In the genomic region with DNA sequence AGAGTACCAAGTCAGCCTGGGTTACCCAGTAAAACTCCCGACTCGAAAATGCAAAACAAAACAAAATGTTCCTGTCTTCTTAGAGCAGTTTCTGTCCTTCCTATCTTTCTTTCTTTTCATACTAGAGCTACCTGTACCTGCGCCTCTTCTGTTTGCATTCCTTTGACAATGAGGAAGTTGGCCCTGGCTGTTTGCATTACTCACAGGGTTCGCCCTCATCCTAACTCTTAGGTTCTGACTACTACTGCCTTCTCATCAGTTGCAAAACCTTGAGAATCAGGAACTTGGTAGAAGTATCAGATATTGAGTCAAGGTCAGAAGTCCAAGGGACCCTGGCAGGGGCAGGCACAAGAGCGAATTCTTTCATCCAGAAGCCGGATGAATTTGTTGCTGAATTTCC, we compare ENCODE assay signal across 15 mouse cellular contexts. TPM values are rescaled to one million over a fixed set of nuclear protein-coding genes. Genes with fewer than 3 reads are reported as not detected.
DNase-seq lines count a peak whose midpoint lies in the region; ATAC-seq and TF ChIP-seq lines count a peak whose summit lies in the region.
"Had no signal": no experiment of that assay in that cellular context is flagged by ENCODE, and none has a peak within 500 bp of the region (broad histone marks: within the 10 kb centered on the region; RNA-seq: fewer than 3 reads in every experiment).

No protein-coding gene starts in this region.

- H3K79me2 ChIP-seq in myocyte (ENCODE audit: control insufficient read depth, insufficient read depth), result peaks cover 3% of the 10 kb centered on the region

- no peak for DNase-seq in embryonic facial prominence, embryonic 10.5 days (ENCODE audit: low spot score)
- DNase-seq in lung, adult 2 months, result no peak
- no peak for DNase-seq in intestine, embryonic 14.5 days (ENCODE audit: low spot score)
- DNase-seq in forebrain, embryonic 11.5 days (ENCODE audit: low spot score), result no peak
- DNase-seq: cerebellum, adult 18-20 months; heart, postnatal 4 days; right cerebral cortex, postnatal 25 days; thymus, postnatal 36 days had no signal

- no peak overlapping the region for H3ac ChIP-seq in myocyte (ENCODE audit: control insufficient read depth, insufficient read length)

- H3K4me2 ChIP-seq in embryonic facial prominence, embryonic 12.5 days (replicated peaks), result peak overlapping the region; percentile 89
- peak overlapping the region; percentile 82 for H3K4me2 ChIP-seq in lung, embryonic 15.5 days
- H3K4me2 ChIP-seq in intestine, embryonic 14.5 days (ENCODE audit: low read length), result peak overlapping the region; percentile 92
- H3K4me2 ChIP-seq in myocyte (ENCODE audit: low read depth), result peak overlapping the region; percentile 88
- H3K4me2 ChIP-seq in forebrain, embryonic 15.5 days (replicated peaks), result no peak overlapping the region
- no peak overlapping the region for H3K4me2 ChIP-seq in forebrain, embryonic 11.5 days (ENCODE audit: low read depth, low read length, severe bottlenecking)

- peaks cover 5% of the 10 kb centered on the region; the same call in 1 of the 2 replicates for H3K4me1 ChIP-seq in embryonic facial prominence, embryonic 12.5 days
- peaks cover 16% of the 10 kb centered on the region; the same call in 1 of the 2 replicates for H3K4me1 ChIP-seq in embryonic facial prominence, embryonic 10.5 days
- H3K4me1 ChIP-seq in lung, embryonic 15.5 days, result peaks cover 15% of the 10 kb centered on the region; the same call in 1 of the 2 replicates
- H3K4me1 ChIP-seq in lung, adult 2 months (ENCODE audit: control insufficient read depth, insufficient read depth, low read length), result no peaks in the 10 kb centered on the region; the same call in 1 of the 2 replicates
- no peaks in the 10 kb centered on the region for H3K4me1 ChIP-seq in intestine, embryonic 14.5 days (replicated peaks; ENCODE audit: control insufficient read depth, insufficient read depth, low read length)
- H3K4me1 ChIP-seq in forebrain, embryonic 15.5 days, result peaks cover 6% of the 10 kb centered on the region; the same call in 1 of the 2 replicates
- H3K4me1 ChIP-seq in forebrain, embryonic 11.5 days (replicated peaks; ENCODE audit: control insufficient read depth, insufficient read depth, low read length), result no peaks in the 10 kb centered on the region

- no peaks in the 10 kb centered on the region for H3K36me3 ChIP-seq in embryonic facial prominence, embryonic 12.5 days
- H3K36me3 ChIP-seq in embryonic facial prominence, embryonic 10.5 days (replicated peaks), result no peaks in the 10 kb centered on the region
- no peaks in the 10 kb centered on the region for H3K36me3 ChIP-seq in lung, embryonic 15.5 days
- no peaks in the 10 kb centered on the region for H3K36me3 ChIP-seq in intestine, embryonic 14.5 days (ENCODE audit: control insufficient read depth, insufficient read depth, low read length)
- no peaks in the 10 kb centered on the region for H3K36me3 ChIP-seq in myocyte (ENCODE audit: control insufficient read depth, insufficient read depth)
- H3K36me3 ChIP-seq in forebrain, embryonic 15.5 days, result no peaks in the 10 kb centered on the region
- H3K36me3 ChIP-seq in forebrain, embryonic 11.5 days (ENCODE audit: control insufficient read depth, insufficient read depth, low read length), result no peaks in the 10 kb centered on the region
- H3K36me3 ChIP-seq: heart, embryonic 10.5 days had no signal

- H3K4me3 ChIP-seq in embryonic facial prominence, embryonic 12.5 days, result no peak overlapping the region
- no peak overlapping the region for H3K4me3 ChIP-seq in embryonic facial prominence, embryonic 10.5 days
- H3K4me3 ChIP-seq in lung, embryonic 15.5 days, result peak overlapping the region; percentile 56
- H3K4me3 ChIP-seq in lung, adult 2 months (replicated peaks; ENCODE audit: extremely low read depth, low read depth, low read length), result no peak overlapping the region
- H3K4me3 ChIP-seq in intestine, embryonic 14.5 days (ENCODE audit: low read depth, low read length), result peak overlapping the region; percentile 67
- H3K4me3 ChIP-seq in myocyte, result peak overlapping the region; percentile 42
- H3K4me3 ChIP-seq in forebrain, embryonic 15.5 days, result no peak overlapping the region
- H3K4me3 ChIP-seq in forebrain, embryonic 11.5 days (ENCODE audit: low read depth, low read length), result no peak overlapping the region
- H3K4me3 ChIP-seq: heart, embryonic 10.5 days; megakaryocyte, embryonic 14.5 days had no signal

- no peak for TF ChIP-seq POLR2A in lung, adult 2 months (IDR thresholded peaks at IDR 0.05; ENCODE audit: borderline replicate concordance, extremely low read depth, low read depth, low read length)
- TF ChIP-seq POLR2A in myocyte (IDR thresholded peaks at IDR 0.05; ENCODE audit: insufficient read length, low read depth), result no peak

- ATAC-seq in embryonic facial prominence, embryonic 12.5 days (ENCODE audit: insufficient number of reproducible peaks, insufficient read depth, low FRiP score, low TSS enrichment), result no peak
- no peak for ATAC-seq in lung, embryonic 15.5 days (ENCODE audit: borderline replicate concordance, extremely low read depth, low FRiP score, low TSS enrichment)
- ATAC-seq in intestine, embryonic 14.5 days (replicated peaks; ENCODE audit: low FRiP score, low TSS enrichment, low read depth), result no peak
- ATAC-seq in forebrain, embryonic 15.5 days (replicated peaks), result no peak
- ATAC-seq in forebrain, embryonic 11.5 days (replicated peaks; ENCODE audit: low FRiP score), result no peak
- ATAC-seq: Patski had no signal

- TF ChIP-seq CTCF in lung, adult 2 months (IDR thresholded peaks at IDR 0.05; ENCODE audit: insufficient read depth, low read length), result no peak

- H3K27me3 ChIP-seq in embryonic facial prominence, embryonic 12.5 days, result peaks cover 8% of the 10 kb centered on the region; the same call in 1 of the 2 replicates
- peaks cover 43% of the 10 kb centered on the region for H3K27me3 ChIP-seq in embryonic facial prominence, embryonic 10.5 days (replicated peaks; ENCODE audit: low read depth, poor library complexity, severe bottlenecking)
- H3K27me3 ChIP-seq in lung, embryonic 15.5 days, result no peaks in the 10 kb centered on the region
- H3K27me3 ChIP-seq in intestine, embryonic 14.5 days (replicated peaks; ENCODE audit: control insufficient read depth, insufficient read depth, low read length), result no peaks in the 10 kb centered on the region
- H3K27me3 ChIP-seq in myocyte (ENCODE audit: control insufficient read depth, insufficient read depth, insufficient read length), result no peaks in the 10 kb centered on the region
- H3K27me3 ChIP-seq in forebrain, embryonic 15.5 days, result no peaks in the 10 kb centered on the region; the same call in 1 of the 2 replicates
- peaks cover 7% of the 10 kb centered on the region; the same call in 1 of the 2 replicates for H3K27me3 ChIP-seq in forebrain, embryonic 11.5 days (ENCODE audit: control insufficient read depth, insufficient read depth, low read length)
- H3K27me3 ChIP-seq: Patski had no signal

- H3K27ac ChIP-seq in embryonic facial prominence, embryonic 12.5 days, result no peak overlapping the region
- no peak overlapping the region for H3K27ac ChIP-seq in embryonic facial prominence, embryonic 10.5 days (replicated peaks)
- H3K27ac ChIP-seq in lung, embryonic 15.5 days, result no peak overlapping the region; the same call in 1 of the 2 replicates
- peak overlapping the region; percentile 60; the same call in 1 of the 2 replicates for H3K27ac ChIP-seq in intestine, embryonic 14.5 days (ENCODE audit: low read depth)
- H3K27ac ChIP-seq in forebrain, embryonic 15.5 days (replicated peaks), result no peak overlapping the region
- no peak overlapping the region for H3K27ac ChIP-seq in forebrain, embryonic 11.5 days (ENCODE audit: low read depth, low read length)
- H3K27ac ChIP-seq: heart, embryonic 10.5 days had no signal

- H3K9ac ChIP-seq in embryonic facial prominence, embryonic 12.5 days, result no peak overlapping the region
- H3K9ac ChIP-seq in lung, embryonic 15.5 days, result no peak overlapping the region
- H3K9ac ChIP-seq in intestine, embryonic 14.5 days (ENCODE audit: low read length), result no peak overlapping the region
- no peak overlapping the region for H3K9ac ChIP-seq in forebrain, embryonic 15.5 days (replicated peaks)
- no peak overlapping the region for H3K9ac ChIP-seq in forebrain, embryonic 11.5 days (ENCODE audit: low read length)

- no peaks in the 10 kb centered on the region for H3K9me3 ChIP-seq in embryonic facial prominence, embryonic 12.5 days
- no peaks in the 10 kb centered on the region for H3K9me3 ChIP-seq in embryonic facial prominence, embryonic 10.5 days
- H3K9me3 ChIP-seq in lung, embryonic 15.5 days, result no peaks in the 10 kb centered on the region
- H3K9me3 ChIP-seq in intestine, embryonic 14.5 days (ENCODE audit: control insufficient read depth, low read length), result no peaks in the 10 kb centered on the region
- H3K9me3 ChIP-seq in forebrain, embryonic 15.5 days, result no peaks in the 10 kb centered on the region
- no peaks in the 10 kb centered on the region for H3K9me3 ChIP-seq in forebrain, embryonic 11.5 days (ENCODE audit: control insufficient read depth, low read length)
- H3K9me3 ChIP-seq: heart, embryonic 10.5 days; megakaryocyte, embryonic 14.5 days had no signal

- 83% methylated on average over 6 of the region's 6 CpGs for WGBS in embryonic facial prominence, embryonic 12.5 days
- 82% methylated on average over 6 of the region's 6 CpGs for WGBS in embryonic facial prominence, embryonic 10.5 days
- 62% methylated on average over 6 of the region's 6 CpGs for WGBS in lung, embryonic 15.5 days
- 65% methylated on average over 6 of the region's 6 CpGs for WGBS in lung, adult 2 months
- WGBS in intestine, embryonic 14.5 days, result 65% methylated on average over 6 of the region's 6 CpGs
- 89% methylated on average over 6 of the region's 6 CpGs for WGBS in forebrain, embryonic 15.5 days
- 85% methylated on average over 6 of the region's 6 CpGs for WGBS in forebrain, embryonic 11.5 days

TF ChIP-seq in myocyte, 11 proteins besides CTCF, POLR2A, EP300 and RAD21 (continues in another document):
- TF ChIP-seq TCF12 (IDR thresholded peaks at IDR 0.05; ENCODE audit: insufficient read depth, poor library complexity, severe bottlenecking), result no peak
- no peak for TF ChIP-seq SRF (IDR thresholded peaks at IDR 0.05; ENCODE audit: control insufficient read depth, insufficient read length, low read depth)
- TF ChIP-seq E2F4 (IDR thresholded peaks at IDR 0.05; ENCODE audit: insufficient read depth), result no peak
- TF ChIP-seq MAX (IDR thresholded peaks at IDR 0.05; ENCODE audit: low read depth), result no peak

RNA-seq across cellular contexts. Expression of a gene that starts 1.7 kb away (rescaled TPM):
- polyA plus RNA-seq in embryonic facial prominence, embryonic 12.5 days (2016; fragmentation: Nextera tagmentation; extraction: Ambion mirVana), result 11.7 and 11.9 TPM in 2 replicates
- polyA plus RNA-seq in embryonic facial prominence, embryonic 10.5 days (2016; fragmentation: Nextera tagmentation; extraction: Ambion mirVana), result 6.3 and 7.6 TPM in 2 replicates
- 24.7 and 29.4 TPM in 2 replicates for polyA plus RNA-seq in lung, embryonic 15.5 days (2015; fragmentation: Nextera tagmentation; extraction: Ambion mirVana)
- 7.0 and 7.5 TPM in 2 replicates for polyA plus RNA-seq in lung, adult 2 months (2012; rRNA removed)
- 49.4 and 49.6 TPM in 2 replicates for polyA plus RNA-seq in intestine, embryonic 14.5 days (2014; fragmentation: Nextera tagmentation; extraction: Ambion mirVana)
- polyA plus RNA-seq in myocyte (2012; fragmentation: generic; extraction: Trizol), result 6.9 TPM
- 2.2 and 2.9 TPM in 2 replicates for polyA plus RNA-seq in forebrain, embryonic 15.5 days (2015; fragmentation: Nextera tagmentation; extraction: Ambion mirVana)
- polyA plus RNA-seq in forebrain, embryonic 11.5 days (2014; fragmentation: Nextera tagmentation; extraction: Ambion mirVana), result 5.5 and 6.0 TPM in 2 replicates

Comparison
In these comparisons a context has a peak if more than half of its experiments do, and no peak if none do; other contexts are left out.
1. H3K4me3 ChIP-seq: peak in lung, embryonic 15.5 days (single experiment), intestine, embryonic 14.5 days (single experiment) and myocyte (single experiment); none in embryonic facial prominence, embryonic 12.5 days (single experiment), embryonic facial prominence, embryonic 10.5 days (single experiment), lung, adult 2 months (single experiment), forebrain, embryonic 15.5 days (single experiment) and forebrain, embryonic 11.5 days (single experiment).
2. H3K4me2 ChIP-seq: peak in embryonic facial prominence, embryonic 12.5 days (single experiment), lung, embryonic 15.5 days (single experiment), intestine, embryonic 14.5 days (single experiment) and myocyte (single experiment); none in forebrain, embryonic 15.5 days (single experiment) and forebrain, embryonic 11.5 days (single experiment).